Mouse (Mus musculus): Measurements from ENCODE around the gene Zranb2. TPM values are rescaled to one million over a fixed set of nuclear protein-coding genes. Genes with fewer than 3 reads are reported as not detected.
A peak's percentile ranks its signal among the peaks of the same experiment; 100 is the strongest.

Zranb2 gene
- 67.5 and 77.2 TPM in 2 replicates for polyA plus RNA-seq (2015; fragmentation: Nextera tagmentation; extraction: Ambion mirVana)

- H3K9me3 ChIP-seq (ENCODE audit: control insufficient read depth, low read length) = no peaks in the 10 kb centered on the region
- peak within 1 kb of the TSS; percentile 74 for H3K4me3 ChIP-seq (ENCODE audit: low read length)
- H3K4me1 ChIP-seq (ENCODE audit: control insufficient read depth, insufficient read depth, low read length) = peaks cover 7% of the 10 kb centered on the region
- peak; percentile 96 for ATAC-seq
- peak within 1 kb of the TSS; percentile 87 for H3K9ac ChIP-seq (ENCODE audit: low read depth, low read length)
- H3K27ac ChIP-seq (ENCODE audit: low read length) = peak within 1 kb of the TSS; percentile 79
- peak within 1 kb of the TSS; percentile 68 for H3K4me2 ChIP-seq (ENCODE audit: low read depth, low read length)
- peaks cover 6% of the 10 kb centered on the region; the same call in 1 of the 2 replicates for H3K36me3 ChIP-seq (ENCODE audit: control insufficient read depth, insufficient read depth, low read length)
- peaks cover 16% of the 10 kb centered on the region for H3K27me3 ChIP-seq (replicated peaks; ENCODE audit: control insufficient read depth, insufficient read depth, low read length)
- under 1% methylated on average over 88 of the region's 91 CpGs for WGBS
Observed at GRCm38 (mm10) chr3:157533964-157534785, at the start of gene Zranb2. Zranb2 (plus strand) TSS chr3:157534160.

GRCm38 (mm10) chr3:157492043-157492442, 41.9 kb upstream of the Zranb2 start:
- Histone ChIP-seq H3K9me3 (ENCODE audit: control insufficient read depth, low read length) (no peaks in the 10 kb centered on the region), H3K27me3 (replicated peaks; ENCODE audit: control insufficient read depth, insufficient read depth, low read length) (no peaks in the 10 kb centered on the region), H3K4me2 (ENCODE audit: low read depth, low read length) (no peak overlapping the region), H3K9ac (ENCODE audit: low read depth, low read length) (no peak overlapping the region), H3K36me3 (ENCODE audit: control insufficient read depth, insufficient read depth, low read length) (no peaks in the 10 kb centered on the region), H3K4me3 (ENCODE audit: low read length) (no peak overlapping the region), H3K4me1 (ENCODE audit: control insufficient read depth, insufficient read depth, low read length) (no peaks in the 10 kb centered on the region), H3K27ac (ENCODE audit: low read length) (no peak overlapping the region)
- WGBS = 76% methylated on average over 4 of the region's 4 CpGs
- ATAC-seq = no peak

GRCm38 (mm10) chr3:157502216-157502615, 31.7 kb upstream of the Zranb2 start:
- Histone ChIP-seq H3K27ac (ENCODE audit: low read length) (no peak overlapping the region), H3K4me1 (ENCODE audit: control insufficient read depth, insufficient read depth, low read length) (no peaks in the 10 kb centered on the region), H3K36me3 (ENCODE audit: control insufficient read depth, insufficient read depth, low read length) (no peaks in the 10 kb centered on the region), H3K9me3 (ENCODE audit: control insufficient read depth, low read length) (no peaks in the 10 kb centered on the region), H3K4me3 (ENCODE audit: low read length) (no peak overlapping the region), H3K9ac (ENCODE audit: low read depth, low read length) (no peak overlapping the region), H3K4me2 (ENCODE audit: low read depth, low read length) (no peak overlapping the region), H3K27me3 (replicated peaks; ENCODE audit: control insufficient read depth, insufficient read depth, low read length) (no peaks in the 10 kb centered on the region)
- ATAC-seq = no peak
- WGBS = 71% methylated on average over 1 of the region's 1 CpGs

- H3K9me3 ChIP-seq (ENCODE audit: control insufficient read depth, low read length) = no peaks in the 10 kb centered on the region
- H3K4me1 ChIP-seq (ENCODE audit: control insufficient read depth, insufficient read depth, low read length) = no peaks in the 10 kb centered on the region; the same call in 1 of the 2 replicates
- 51% methylated on average over 5 of the region's 5 CpGs for WGBS
- no peak overlapping the region for H3K27ac ChIP-seq (ENCODE audit: low read length)
- H3K27me3 ChIP-seq (replicated peaks; ENCODE audit: control insufficient read depth, insufficient read depth, low read length) = no peaks in the 10 kb centered on the region
- H3K36me3 ChIP-seq (ENCODE audit: control insufficient read depth, insufficient read depth, low read length) = no peaks in the 10 kb centered on the region
- no peak overlapping the region for H3K9ac ChIP-seq (ENCODE audit: low read depth, low read length)
- no peak overlapping the region for H3K4me3 ChIP-seq (ENCODE audit: low read length)
- peak; percentile 42 for ATAC-seq
- H3K4me2 ChIP-seq (ENCODE audit: low read depth, low read length) = no peak overlapping the region
Observed at GRCm38 (mm10) chr3:157514116-157514796, 19.7 kb upstream of the Zranb2 start.

- Histone ChIP-seq H3K4me3 (ENCODE audit: low read length) (no peak overlapping the region), H3K9me3 (ENCODE audit: control insufficient read depth, low read length) (no peaks in the 10 kb centered on the region), H3K4me1 (ENCODE audit: control insufficient read depth, insufficient read depth, low read length) (no peaks in the 10 kb centered on the region; the same call in 1 of the 2 replicates), H3K36me3 (ENCODE audit: control insufficient read depth, insufficient read depth, low read length) (no peaks in the 10 kb centered on the region), H3K9ac (ENCODE audit: low read depth, low read length) (no peak overlapping the region), H3K27me3 (replicated peaks; ENCODE audit: control insufficient read depth, insufficient read depth, low read length) (no peaks in the 10 kb centered on the region), H3K4me2 (ENCODE audit: low read depth, low read length) (no peak overlapping the region), H3K27ac (ENCODE audit: low read length) (no peak overlapping the region; the same call in 1 of the 2 replicates)
- 59% methylated on average over 3 of the region's 3 CpGs for WGBS
- no peak for ATAC-seq
Observed at GRCm38 (mm10) chr3:157516471-157516870, 17.5 kb upstream of the Zranb2 start.

GRCm38 (mm10) chr3:157517992-157518391, 16.0 kb upstream of the Zranb2 start:
- ATAC-seq = no peak
- WGBS = 55% methylated on average over 2 of the region's 2 CpGs
- Histone ChIP-seq H3K4me2 (ENCODE audit: low read depth, low read length) (no peak overlapping the region), H3K27me3 (replicated peaks; ENCODE audit: control insufficient read depth, insufficient read depth, low read length) (peaks cover 2% of the 10 kb centered on the region; the same call in 1 of the 2 replicates), H3K9ac (ENCODE audit: low read depth, low read length) (no peak overlapping the region), H3K4me1 (ENCODE audit: control insufficient read depth, insufficient read depth, low read length) (no peaks in the 10 kb centered on the region; the same call in 1 of the 2 replicates), H3K36me3 (ENCODE audit: control insufficient read depth, insufficient read depth, low read length) (no peaks in the 10 kb centered on the region), H3K4me3 (ENCODE audit: low read length) (no peak overlapping the region), H3K9me3 (ENCODE audit: control insufficient read depth, low read length) (no peaks in the 10 kb centered on the region), H3K27ac (ENCODE audit: low read length) (no peak overlapping the region)

GRCm38 (mm10) chr3:157520433-157520832, 13.5 kb upstream of the Zranb2 start:
- H3K27ac ChIP-seq (ENCODE audit: low read length) = no peak overlapping the region
- H3K9ac ChIP-seq (ENCODE audit: low read depth, low read length) = no peak overlapping the region
- no peak for ATAC-seq
- H3K9me3 ChIP-seq (ENCODE audit: control insufficient read depth, low read length) = no peaks in the 10 kb centered on the region
- H3K27me3 ChIP-seq (replicated peaks; ENCODE audit: control insufficient read depth, insufficient read depth, low read length) = peaks cover 2% of the 10 kb centered on the region; the same call in 1 of the 2 replicates
- 0% methylated on average over 1 of the region's 1 CpGs for WGBS
- H3K4me3 ChIP-seq (ENCODE audit: low read length) = no peak overlapping the region
- no peak overlapping the region for H3K4me2 ChIP-seq (ENCODE audit: low read depth, low read length)
- no peaks in the 10 kb centered on the region for H3K4me1 ChIP-seq (ENCODE audit: control insufficient read depth, insufficient read depth, low read length)
- no peaks in the 10 kb centered on the region for H3K36me3 ChIP-seq (ENCODE audit: control insufficient read depth, insufficient read depth, low read length)

GRCm38 (mm10) chr3:157523834-157524233, 10.1 kb upstream of the Zranb2 start:
- Histone ChIP-seq H3K4me2 (ENCODE audit: low read depth, low read length) (no peak overlapping the region), H3K4me3 (ENCODE audit: low read length) (no peak overlapping the region), H3K9ac (ENCODE audit: low read depth, low read length) (no peak overlapping the region), H3K27ac (ENCODE audit: low read length) (no peak overlapping the region), H3K4me1 (ENCODE audit: control insufficient read depth, insufficient read depth, low read length) (no peaks in the 10 kb centered on the region), H3K9me3 (ENCODE audit: control insufficient read depth, low read length) (no peaks in the 10 kb centered on the region), H3K27me3 (replicated peaks; ENCODE audit: control insufficient read depth, insufficient read depth, low read length) (peaks cover 6% of the 10 kb centered on the region; the same call in 1 of the 2 replicates), H3K36me3 (ENCODE audit: control insufficient read depth, insufficient read depth, low read length) (no peaks in the 10 kb centered on the region)
- ATAC-seq = no peak
- 30% methylated on average over 1 of the region's 1 CpGs for WGBS

- H3K4me1 ChIP-seq (ENCODE audit: control insufficient read depth, insufficient read depth, low read length) = peaks cover 7% of the 10 kb centered on the region
- no peaks in the 10 kb centered on the region for H3K36me3 ChIP-seq (ENCODE audit: control insufficient read depth, insufficient read depth, low read length)
- no peaks in the 10 kb centered on the region for H3K9me3 ChIP-seq (ENCODE audit: control insufficient read depth, low read length)
- H3K9ac ChIP-seq (ENCODE audit: low read depth, low read length) = no peak overlapping the region
- no peak for ATAC-seq
- 72% methylated on average over 2 of the region's 2 CpGs for WGBS
- peaks cover 22% of the 10 kb centered on the region for H3K27me3 ChIP-seq (replicated peaks; ENCODE audit: control insufficient read depth, insufficient read depth, low read length)
- no peak overlapping the region for H3K4me3 ChIP-seq (ENCODE audit: low read length)
- no peak overlapping the region for H3K27ac ChIP-seq (ENCODE audit: low read length)
- no peak overlapping the region for H3K4me2 ChIP-seq (ENCODE audit: low read depth, low read length)
Observed at GRCm38 (mm10) chr3:157531585-157531984, 2.4 kb upstream of the Zranb2 start.
